Mouse (Mus musculus) forebrain, embryonic 14.5 days (tissue): ENCODE results near the gene Dnmt3b. TPM values are rescaled to one million over a fixed set of nuclear protein-coding genes. Genes with fewer than 3 reads are reported as not detected.
A peak's percentile ranks its signal among the peaks of the same experiment; 100 is the strongest.

Source experiments
- ATAC-seq: fragments of 200-750 bp; cut with Nextera tagmentation; 2 replicates; pipeline ENCODE4 v1.8.0; 2017; ENCODE audit warnings: mild to moderate bottlenecking, moderate library complexity
- DNase-seq: peaks from one replicate; pipeline ENCODE4 v3.0.0-alpha.2; 2015; ENCODE audit warnings: low spot score
- H3K27ac ChIP-seq: fragments of 300-500 bp; sonication (generic); 2 replicates; pipeline ENCODE4 v1.5.1; 2014; ENCODE audit warnings: low read depth, mild to moderate bottlenecking, control low read depth, low read length, moderate library complexity
- H3K27me3 ChIP-seq: fragments of 300-500 bp; sonication (generic); replicated peaks from 2 replicates; pipeline ENCODE4 v1.6.1; 2014; ENCODE audit warnings: low read length, control low read depth, mixed read lengths; ENCODE audit not compliant: control insufficient read depth, insufficient read depth
- H3K36me3 ChIP-seq: fragments of 300-500 bp; sonication (generic); 2 replicates; pipeline ENCODE4 v1.6.1; 2014; ENCODE audit warnings: low read length, control low read depth; ENCODE audit not compliant: control insufficient read depth, insufficient read depth
- H3K4me1 ChIP-seq: fragments of 300-500 bp; sonication (generic); 2 replicates; pipeline ENCODE4 v1.6.1; 2014; ENCODE audit warnings: antibody characterized with exemption, low read length, control low read depth; ENCODE audit not compliant: control insufficient read depth, insufficient read depth
- H3K4me2 ChIP-seq: fragments of 300-500 bp; sonication (generic); 2 replicates; pipeline ENCODE4 v1.6.1; 2014; ENCODE audit warnings: mild to moderate bottlenecking, control low read depth, low read length
- H3K4me3 ChIP-seq: fragments of 300-500 bp; sonication (generic); 2 replicates; pipeline ENCODE4 v1.5.1; 2014; ENCODE audit warnings: low read depth, low read length, control low read depth
- H3K9ac ChIP-seq: fragments of 300-500 bp; sonication (generic); 2 replicates; pipeline ENCODE4 v1.6.1; 2014; ENCODE audit warnings: mild to moderate bottlenecking, low read length, control low read depth, moderate library complexity
- H3K9me3 ChIP-seq: fragments of 300-500 bp; sonication (generic); replicated peaks from 2 replicates; pipeline ENCODE4 v1.6.1; 2016; ENCODE audit warnings: low read length, control low read depth, mixed read lengths; ENCODE audit not compliant: control insufficient read depth
- WGBS: fragments of 180-500 bp; shearing (Covaris S2); extraction: QIAGEN DNeasy Blood & Tissue Kit; methylation state at CpG from one replicate; pipeline ENCODE4 v1.1.7; 2014; 5-methylcytosine and 5-hydroxymethylcytosine counted together
- polyA plus RNA-seq: library from polyadenylated mRNA; unstranded; fragments of >200 nt; fragmentation: Nextera tagmentation; extraction: Ambion mirVana; gene quantifications from 2 replicates; pipeline ENCODE4 v1.2.1, GENCODE M21; 2014

Dnmt3b gene
- polyA plus RNA-seq, 1 experiment from 2014 or later, result 3.2 TPM

GRCm38 (mm10) chr2:153610426-153611240 lies 38.6 kb upstream of the Dnmt3b start:
- Histone ChIP-seq H3K9ac (peak overlapping the region; percentile 54), H3K27ac (peak overlapping the region; percentile 87), H3K4me3 (no peak overlapping the region), H3K4me1 (peaks cover 16% of the 10 kb centered on the region), H3K9me3 (no peaks in the 10 kb centered on the region), H3K36me3 (peaks cover 4% of the 10 kb centered on the region; the same call in 1 of the 2 replicates), H3K4me2 (no peak overlapping the region), H3K27me3 (no peaks in the 10 kb centered on the region)
- ATAC-seq (peak; percentile 68), DNase-seq (peak; percentile 82)
- WGBS, result 10% methylated on average over 14 of the region's 14 CpGs

GRCm38 (mm10) chr2:153611241-153611630 lies 38.0 kb upstream of the Dnmt3b start:
- Histone ChIP-seq H3K36me3 (peaks cover 4% of the 10 kb centered on the region; the same call in 1 of the 2 replicates), H3K27me3 (no peaks in the 10 kb centered on the region), H3K4me2 (no peak overlapping the region), H3K4me3 (no peak overlapping the region), H3K9me3 (no peaks in the 10 kb centered on the region), H3K4me1 (peaks cover 16% of the 10 kb centered on the region), H3K9ac (peak overlapping the region; percentile 54), H3K27ac (peak overlapping the region; percentile 87)
- ATAC-seq (no peak), DNase-seq (no peak)
- WGBS, result 72% methylated on average over 7 of the region's 7 CpGs

- Histone ChIP-seq H3K4me3 (no peak overlapping the region), H3K9ac (no peak overlapping the region), H3K27me3 (no peaks in the 10 kb centered on the region), H3K9me3 (no peaks in the 10 kb centered on the region), H3K27ac (no peak overlapping the region), H3K4me2 (no peak overlapping the region), H3K4me1 (peaks cover 16% of the 10 kb centered on the region), H3K36me3 (peaks cover 6% of the 10 kb centered on the region; the same call in 1 of the 2 replicates)
- DNase-seq, result no peak
- WGBS, result 96% methylated on average over 1 of the region's 1 CpGs
- no peak for ATAC-seq
These were observed 37.5 kb upstream of the Dnmt3b start for GRCm38 (mm10) chr2:153611743-153612142.

GRCm38 (mm10) chr2:153612594-153613281 lies 36.5 kb upstream of the Dnmt3b start:
- H3K9ac ChIP-seq, result peak overlapping the region; percentile 17; the same call in 1 of the 2 replicates
- H3K27ac ChIP-seq, result peak overlapping the region; percentile 60; the same call in 1 of the 2 replicates
- H3K9me3 ChIP-seq, result no peaks in the 10 kb centered on the region
- peaks cover 11% of the 10 kb centered on the region; the same call in 1 of the 2 replicates for H3K36me3 ChIP-seq
- no peak overlapping the region for H3K4me3 ChIP-seq
- H3K27me3 ChIP-seq, result no peaks in the 10 kb centered on the region
- no peak for ATAC-seq
- H3K4me2 ChIP-seq, result no peak overlapping the region
- DNase-seq, result peak; percentile 60
- H3K4me1 ChIP-seq, result peaks cover 15% of the 10 kb centered on the region
- WGBS, result 20% methylated on average over 3 of the region's 3 CpGs

GRCm38 (mm10) chr2:153616893-153617292 lies 32.4 kb upstream of the Dnmt3b start:
- Histone ChIP-seq H3K4me1 (no peaks in the 10 kb centered on the region), H3K27ac (no peak overlapping the region), H3K4me2 (no peak overlapping the region), H3K36me3 (peaks cover 52% of the 10 kb centered on the region), H3K9me3 (no peaks in the 10 kb centered on the region), H3K9ac (no peak overlapping the region), H3K4me3 (no peak overlapping the region), H3K27me3 (no peaks in the 10 kb centered on the region)
- 94% methylated on average over 3 of the region's 3 CpGs for WGBS
- DNase-seq (no peak), ATAC-seq (no peak)

GRCm38 (mm10) chr2:153618439-153618838 lies 30.8 kb upstream of the Dnmt3b start:
- Histone ChIP-seq H3K4me3 (no peak overlapping the region), H3K9me3 (no peaks in the 10 kb centered on the region), H3K27ac (no peak overlapping the region), H3K4me2 (no peak overlapping the region), H3K4me1 (no peaks in the 10 kb centered on the region), H3K36me3 (peaks cover 67% of the 10 kb centered on the region), H3K27me3 (no peaks in the 10 kb centered on the region), H3K9ac (no peak overlapping the region)
- ATAC-seq (no peak), DNase-seq (no peak)
- 95% methylated on average over 6 of the region's 6 CpGs for WGBS

- DNase-seq (no peak), ATAC-seq (no peak)
- no peak overlapping the region for H3K4me3 ChIP-seq
- H3K27me3 ChIP-seq, result no peaks in the 10 kb centered on the region
- no peaks in the 10 kb centered on the region for H3K9me3 ChIP-seq
- WGBS, result 82% methylated on average over 10 of the region's 10 CpGs
- no peak overlapping the region for H3K27ac ChIP-seq
- no peak overlapping the region for H3K4me2 ChIP-seq
- peaks cover 72% of the 10 kb centered on the region for H3K36me3 ChIP-seq
- H3K4me1 ChIP-seq, result no peaks in the 10 kb centered on the region
- H3K9ac ChIP-seq, result no peak overlapping the region
These were observed 30.4 kb upstream of the Dnmt3b start for GRCm38 (mm10) chr2:153618889-153619288.

GRCm38 (mm10) chr2:153622449-153622848 lies 26.8 kb upstream of the Dnmt3b start:
- Histone ChIP-seq H3K27me3 (no peaks in the 10 kb centered on the region), H3K4me1 (no peaks in the 10 kb centered on the region), H3K9me3 (no peaks in the 10 kb centered on the region), H3K27ac (no peak overlapping the region), H3K4me3 (no peak overlapping the region), H3K36me3 (peaks cover 90% of the 10 kb centered on the region), H3K4me2 (no peak overlapping the region), H3K9ac (no peak overlapping the region)
- no peak for DNase-seq
- ATAC-seq, result no peak
- WGBS, result 28% methylated on average over 10 of the region's 10 CpGs

- H3K36me3 ChIP-seq, result peaks cover 23% of the 10 kb centered on the region
- H3K4me2 ChIP-seq, result no peak overlapping the region
- H3K9ac ChIP-seq, result no peak overlapping the region
- WGBS, result 87% methylated on average over 3 of the region's 3 CpGs
- H3K9me3 ChIP-seq, result no peaks in the 10 kb centered on the region
- 0 out of 2 replicates have a peak, but pooled peaks cover 6% of the 10 kb centered on the region for H3K4me1 ChIP-seq
- H3K27ac ChIP-seq, result no peak overlapping the region
- ATAC-seq (no peak), DNase-seq (no peak)
- no peaks in the 10 kb centered on the region for H3K27me3 ChIP-seq
- no peak overlapping the region for H3K4me3 ChIP-seq
These were observed 18.3 kb upstream of the Dnmt3b start for GRCm38 (mm10) chr2:153630950-153631349.
